Mouse (Mus musculus) lung, adult 2 months (tissue): ENCODE measurements at regions not wholly inside any gene's neighbourhood (a gene's known extent, or its start where the extent isn't known, plus 50 kb on each side); places are given as distances from the start of the nearest gene placed in this dataset.

Experiments
- CTCF ChIP-seq: fragments of 200-500 bp; IDR thresholded peaks from 2 replicates; pipeline ENCODE4 v1.5.1; 2011; ENCODE audit warnings: mild to moderate bottlenecking, low read length, control low read depth; ENCODE audit not compliant: insufficient read depth
- POLR2A ChIP-seq: fragments of 200-500 bp; IDR thresholded peaks from 2 replicates; pipeline ENCODE4 v1.6.1; 2011; ENCODE audit warnings: low read depth, mild to moderate bottlenecking, control low read depth, low read length, borderline replicate concordance; ENCODE audit errors: extremely low read depth

DNA sequence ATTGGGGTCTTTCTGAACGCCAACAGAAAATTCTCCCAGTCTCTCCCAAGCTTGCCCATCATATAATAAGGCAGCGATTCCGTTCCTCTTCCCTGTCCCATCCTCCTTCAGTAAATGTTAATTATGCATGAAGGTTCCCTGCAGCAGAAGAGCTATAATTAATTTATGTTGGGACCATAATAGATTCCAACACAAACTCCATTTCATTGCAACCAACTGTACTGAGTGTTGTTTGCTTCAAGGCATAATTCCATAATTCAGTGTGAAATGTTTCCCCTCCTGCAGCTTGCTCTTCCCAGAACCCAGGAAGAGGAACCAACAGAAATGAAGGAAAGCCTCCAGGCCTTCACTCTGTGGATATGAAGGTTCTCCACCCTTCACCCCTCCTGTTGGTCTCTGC, 129.0 kb upstream of the B3gat1 start:
- no peak for TF ChIP-seq CTCF
- TF ChIP-seq POLR2A, result no peak
